Mouse (Mus musculus) mouse trophoblast stem cell (cell line): ENCODE data around the gene Rdh13.

Source experiments
- in situ Hi-C, 2 experiments: fragments of 300-500 bp; cut with MseI, MboI; formaldehyde crosslinking; loops; 2 replicates in 1 of 2; 3 replicates in 1 of 2; pipeline ENCODE4 v1.15.1; 2025

Rdh13 gene

DNA sequence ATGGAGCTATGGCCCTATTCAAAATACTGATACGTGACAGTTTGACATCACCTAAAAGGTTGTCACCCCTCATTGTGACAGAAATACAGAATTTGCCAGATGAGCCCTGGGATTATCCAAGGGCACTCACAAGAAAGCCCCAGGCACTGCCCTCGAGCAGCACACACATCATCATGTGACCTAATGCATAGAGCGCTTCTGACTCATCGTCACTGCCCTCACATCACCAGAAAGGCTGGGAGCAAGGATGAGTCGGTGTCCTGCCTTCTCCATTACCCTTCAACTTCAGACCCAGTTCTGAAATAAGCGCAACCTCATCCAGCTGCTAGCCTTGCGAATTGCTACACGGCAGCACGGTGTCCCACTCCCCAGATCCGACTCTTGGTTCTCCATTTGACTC lies 4.9 kb downstream of the Rdh13 start:
- in situ Hi-C loops: no loop called here

DNA sequence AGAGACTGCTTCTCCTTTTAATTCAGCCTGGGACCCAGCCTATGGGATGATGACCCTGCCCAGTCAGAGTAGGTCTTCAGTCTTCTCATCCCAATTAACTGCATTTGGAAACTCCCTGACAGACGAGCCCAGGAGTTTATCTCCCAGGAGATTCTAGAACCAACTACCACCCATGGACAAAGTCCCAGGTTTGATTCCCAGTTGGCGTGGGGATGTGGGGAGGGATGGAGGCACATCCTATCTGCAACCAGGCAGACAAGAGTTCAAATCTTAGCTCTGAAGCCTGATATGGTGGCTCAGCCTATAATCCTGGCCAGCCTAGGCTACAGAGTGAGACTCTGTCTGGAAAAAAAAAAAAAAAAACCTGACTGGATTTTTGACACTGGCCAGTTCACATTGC lies 7.7 kb downstream of the Rdh13 start:
- in situ Hi-C loops: loop anchor here (5.0 to 10.0 kb wide), 2 partner anchors 310 to 313 kb away; no protein-coding TSS in a partner anchor

DNA sequence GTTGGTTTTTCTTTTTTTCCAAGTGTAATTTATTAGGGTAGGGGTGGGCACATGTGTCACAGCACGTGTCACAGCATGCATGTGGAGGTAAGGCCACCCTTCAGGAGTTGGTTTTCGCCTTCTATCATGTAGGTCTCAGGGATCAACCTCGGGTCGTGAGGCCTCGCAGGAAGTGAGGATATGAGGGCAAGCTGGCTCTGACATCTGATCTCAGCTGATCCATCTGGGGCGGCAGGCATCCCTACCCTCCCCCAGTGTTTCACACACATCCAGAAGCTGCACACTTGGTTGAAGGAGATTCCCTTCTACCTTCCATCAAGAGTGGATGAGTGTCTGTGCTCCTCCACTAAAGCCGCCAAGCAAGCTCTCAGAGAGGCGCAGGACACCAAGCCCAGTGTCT lies 13.4 kb downstream of the Rdh13 start:
- in situ Hi-C loops: loop anchor here in 1 of 2 experiments (10.0 kb wide), 1 partner anchor 307 kb away; no protein-coding TSS in a partner anchor

DNA sequence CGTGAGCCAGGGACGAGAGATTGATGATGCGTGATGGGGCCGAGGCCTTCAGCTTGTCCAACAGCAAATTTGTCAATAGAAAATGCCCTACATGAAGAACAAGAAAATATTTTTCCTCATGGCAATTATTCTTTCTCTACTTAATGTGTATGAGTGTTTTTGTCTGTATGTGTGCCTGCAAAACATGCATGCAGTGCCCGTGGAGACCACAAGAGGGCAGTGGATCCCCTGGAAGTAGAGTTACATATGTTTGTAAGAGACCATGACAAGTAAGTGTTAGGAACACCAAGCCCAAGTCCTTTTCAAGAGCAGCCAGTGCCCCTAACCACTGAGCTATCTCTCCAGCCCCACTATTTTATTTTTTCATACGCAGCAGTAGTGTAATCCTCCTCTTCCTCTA lies 13.9 kb downstream of the Rdh13 start:
- in situ Hi-C loops: loop anchor here in 1 of 2 experiments (10.0 kb wide), 1 partner anchor 307 kb away; no protein-coding TSS in a partner anchor

DNA sequence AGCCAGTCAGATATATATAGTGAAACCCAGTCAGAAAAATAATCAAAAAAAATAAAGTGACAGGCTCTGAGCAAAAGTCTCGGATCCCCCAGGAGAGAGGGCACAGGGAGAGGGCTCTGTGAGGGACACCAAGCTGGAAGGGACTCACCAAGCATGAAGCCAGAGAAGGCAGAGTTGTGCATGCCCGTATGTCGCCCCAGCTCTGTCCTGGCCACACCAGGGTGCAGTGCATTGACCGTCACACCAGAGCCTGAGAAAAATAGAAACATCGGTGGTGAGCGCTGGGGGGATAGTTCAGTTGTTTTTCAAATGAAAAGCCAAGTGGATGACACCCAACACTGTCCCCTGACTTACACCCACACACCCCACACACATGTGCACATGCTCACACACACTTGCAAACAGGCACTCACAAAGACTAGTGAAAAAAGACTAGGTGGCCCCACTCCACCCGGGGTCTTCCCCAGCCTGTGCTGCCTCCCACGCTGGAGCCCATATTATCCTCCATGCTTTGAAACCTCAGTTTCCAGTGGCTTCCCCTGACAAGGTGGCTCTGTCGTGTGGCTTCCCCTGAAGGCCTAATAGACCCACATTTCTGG lies 15.1 kb downstream of the Rdh13 start:
- in situ Hi-C loops: loop anchor here in 1 of 2 experiments (10.0 kb wide), 1 partner anchor 306 kb away; no protein-coding TSS in a partner anchor

DNA sequence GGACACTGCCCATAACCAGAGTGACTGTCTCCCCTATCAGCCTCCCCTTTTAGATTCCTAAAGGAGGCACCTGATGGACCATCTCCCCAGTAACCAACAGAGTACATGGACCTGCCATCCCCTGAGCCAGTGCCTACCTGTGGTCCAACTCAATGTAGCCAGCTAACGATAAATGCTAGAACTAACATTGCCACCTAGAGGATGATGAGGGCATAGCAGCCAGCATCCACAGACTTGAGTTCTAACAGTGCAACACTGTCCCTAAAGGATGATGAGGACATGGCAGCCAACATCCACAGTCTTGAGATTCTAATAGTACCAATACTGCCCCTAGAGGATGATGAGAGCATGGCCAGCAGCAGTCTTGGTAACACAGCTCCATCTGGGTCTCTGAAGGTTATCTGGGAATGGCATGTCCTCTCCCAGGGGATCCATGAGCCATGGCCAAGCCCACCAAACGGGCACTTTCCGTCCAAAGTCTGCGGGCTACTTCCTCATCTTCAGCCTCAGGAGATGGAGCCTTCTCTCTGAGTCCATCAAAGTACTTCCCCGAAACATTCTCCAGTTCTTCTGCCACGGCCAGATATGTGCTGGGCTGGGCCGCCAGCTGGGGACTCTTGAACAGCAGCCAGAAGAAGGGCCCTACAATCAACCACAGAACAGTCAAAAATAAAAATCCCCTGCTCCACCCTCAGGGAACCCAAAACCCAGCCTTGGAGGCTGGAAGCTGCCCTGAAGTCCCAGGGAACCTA lies 18.1 kb downstream of the Rdh13 start:
- in situ Hi-C loops: loop anchor here in 1 of 2 experiments (10.0 kb wide), 1 partner anchor 113 kb away; no protein-coding TSS in a partner anchor

DNA sequence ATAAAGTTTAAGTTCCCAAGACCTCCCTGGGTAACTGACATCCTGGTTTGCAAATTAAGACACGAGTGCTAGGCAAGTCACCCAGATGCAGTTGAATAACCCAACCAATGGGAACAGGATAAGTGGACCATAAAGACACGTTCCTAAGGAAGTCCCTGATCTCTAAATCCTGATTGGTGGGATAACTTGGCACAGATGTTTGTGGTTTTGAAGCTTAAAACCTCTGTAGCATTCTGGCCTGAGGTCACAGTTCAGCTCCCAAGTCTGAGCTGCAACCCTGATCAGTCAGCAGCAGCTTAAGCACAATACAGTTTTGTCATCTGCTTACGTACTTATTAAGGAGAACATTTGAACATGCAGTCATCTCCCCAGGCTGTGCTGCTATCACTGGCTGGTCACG lies 25.2 kb downstream of the Rdh13 start:
- in situ Hi-C loops: loop anchor here (10.0 to 25.0 kb wide), 2 partner anchors 105 to 608 kb away; no protein-coding TSS in a partner anchor

DNA sequence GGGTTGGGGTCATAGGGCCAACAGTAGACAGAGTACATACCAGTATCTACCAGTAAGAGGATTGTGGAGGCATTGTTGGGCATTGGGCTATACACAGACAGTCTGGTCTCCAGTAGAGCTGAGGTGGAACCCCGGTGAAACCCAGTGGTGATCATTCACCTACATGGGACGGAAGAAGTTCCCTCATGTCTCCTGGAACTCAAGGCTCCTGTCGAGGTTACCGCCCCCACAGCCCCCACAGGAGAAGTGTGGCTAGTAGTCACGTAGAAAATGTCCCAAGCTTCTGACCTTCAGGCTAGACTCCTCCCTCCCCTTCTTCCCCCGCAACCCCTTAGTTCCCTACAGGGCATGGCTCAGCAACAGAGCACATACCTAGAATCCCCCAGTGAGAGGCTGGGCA lies 25.8 kb downstream of the Rdh13 start:
- in situ Hi-C loops: loop anchor here (10.0 to 25.0 kb wide), 2 partner anchors 105 to 607 kb away; no protein-coding TSS in a partner anchor

DNA sequence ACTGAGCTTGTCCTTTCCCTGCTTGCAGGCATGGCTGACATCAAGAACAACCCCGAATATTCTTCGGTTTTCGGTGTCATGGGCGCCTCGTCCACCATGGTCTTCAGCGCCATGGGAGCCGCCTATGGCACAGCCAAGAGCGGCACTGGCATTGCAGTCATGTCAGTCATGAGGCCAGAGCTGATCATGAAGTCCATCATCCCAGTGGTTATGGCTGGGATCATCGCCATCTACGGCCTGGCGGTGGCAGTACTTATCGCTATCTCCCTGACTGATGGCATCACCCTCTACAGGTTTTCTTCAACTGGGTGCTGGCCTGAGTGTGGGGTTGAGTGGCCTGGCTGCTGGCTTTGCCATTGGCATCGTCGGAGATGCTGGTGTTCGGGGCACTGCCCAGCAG lies 33.0 kb downstream of the Rdh13 start:
- in situ Hi-C loops: loop anchor here in 1 of 2 experiments (25.0 kb wide), 1 partner anchor 600 kb away; no protein-coding TSS in a partner anchor

DNA sequence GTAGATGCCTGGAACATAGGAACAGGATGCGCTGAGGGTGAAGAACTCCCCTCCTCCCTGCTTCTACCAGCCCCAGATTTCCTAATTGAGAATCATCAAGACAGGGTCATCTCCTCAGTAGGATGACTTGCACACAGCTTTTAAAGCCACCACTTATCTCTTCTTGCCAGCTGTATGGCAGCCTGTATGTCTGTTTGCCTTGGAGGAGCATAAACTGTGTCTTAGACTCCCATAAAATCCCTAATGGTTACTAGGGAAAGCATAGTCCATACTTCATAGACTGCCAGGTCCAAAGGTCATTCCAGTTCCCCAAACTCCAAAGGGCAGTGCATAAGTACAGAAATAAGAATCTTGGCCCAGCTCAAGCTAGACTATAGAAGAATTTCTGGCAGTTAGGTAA lies 47.7 kb downstream of the Rdh13 start, which contains the start of gene Gp6:
Gene Gp6 (minus strand): TSS at position 15 of the 400 bp plus-strand sequence.
- in situ Hi-C loops: no loop called here
